Mouse (Mus musculus): ENCODE results near the gene Nos3.

Gene Nos3

DNA sequence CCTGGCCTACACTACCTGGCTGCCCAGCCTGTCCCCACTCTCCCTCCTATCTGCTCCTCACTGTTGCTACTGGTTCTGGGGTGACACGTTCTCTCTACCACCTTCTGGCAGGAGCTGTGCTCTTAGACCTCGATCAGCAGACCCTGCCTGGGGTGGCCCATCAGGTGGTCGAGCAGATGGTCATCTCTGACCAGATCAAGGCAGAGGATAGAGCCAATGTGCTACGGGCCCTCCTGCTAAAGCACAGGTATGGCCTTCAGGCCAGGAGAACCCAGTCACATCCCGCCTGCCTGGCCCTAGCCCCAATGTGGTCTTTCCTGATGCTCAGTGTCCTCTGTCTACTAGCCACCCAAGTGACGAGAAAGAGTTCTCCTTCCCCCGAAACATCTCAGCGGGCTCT, 69.4 kb downstream of the Nos3 start:
- no peak for DNase-seq
